Mouse (Mus musculus) heart, embryonic 16.5 days (tissue): ENCODE data around the gene Acp2. TPM values are rescaled to one million over a fixed set of nuclear protein-coding genes. Genes with fewer than 3 reads are reported as not detected.
A peak's percentile ranks its signal among the peaks of the same experiment; 100 is the strongest.

Experiments
- ATAC-seq: fragments of 200-750 bp; cut with Nextera tagmentation; replicated peaks from 2 replicates; pipeline ENCODE4 v1.8.0; 2017; ENCODE audit warnings: moderate number of reproducible peaks; ENCODE audit not compliant: insufficient read depth, low FRiP score; ENCODE audit errors: extremely low read depth
- H3K27ac ChIP-seq: fragments of 300-500 bp; sonication (generic); 2 replicates; pipeline ENCODE4 v1.5.1; 2014; ENCODE audit warnings: mild to moderate bottlenecking, low read length, control low read depth, moderate library complexity
- H3K27me3 ChIP-seq: fragments of 300-500 bp; sonication (generic); 2 replicates; pipeline ENCODE4 v1.6.1; 2014; ENCODE audit warnings: low read length, mixed read lengths; ENCODE audit not compliant: control insufficient read depth, insufficient read depth
- H3K36me3 ChIP-seq: fragments of 300-500 bp; sonication (generic); 2 replicates; pipeline ENCODE4 v1.6.1; 2014; ENCODE audit not compliant: control insufficient read depth, insufficient read depth
- H3K4me1 ChIP-seq: fragments of 300-500 bp; sonication (generic); 2 replicates; pipeline ENCODE4 v1.6.1; 2014; ENCODE audit warnings: low read length, mixed read lengths; ENCODE audit not compliant: control insufficient read depth, insufficient read depth
- H3K4me2 ChIP-seq: fragments of 300-500 bp; sonication (generic); 2 replicates; pipeline ENCODE4 v1.6.1; 2014; ENCODE audit warnings: low read depth, mild to moderate bottlenecking, control low read depth, low read length
- H3K4me3 ChIP-seq: fragments of 300-500 bp; sonication (generic); 2 replicates; pipeline ENCODE4 v1.5.1; 2014; ENCODE audit warnings: mild to moderate bottlenecking, control low read depth, low read length
- H3K9ac ChIP-seq: fragments of 300-500 bp; sonication (generic); 2 replicates; pipeline ENCODE4 v1.6.1; 2014; ENCODE audit warnings: low read length, control low read depth
- H3K9me3 ChIP-seq: fragments of 300-500 bp; sonication (generic); replicated peaks from 2 replicates; pipeline ENCODE4 v1.6.1; 2016; ENCODE audit warnings: low read length; ENCODE audit not compliant: control insufficient read depth
- WGBS: fragments of 180-500 bp; shearing (Covaris S2); extraction: QIAGEN DNeasy Blood & Tissue Kit; methylation state at CpG from one replicate; pipeline ENCODE4 v1.1.7; 2014; 5-methylcytosine and 5-hydroxymethylcytosine counted together
- polyA plus RNA-seq: library from polyadenylated mRNA; unstranded; fragments of >200 nt; fragmentation: Nextera tagmentation; extraction: Ambion mirVana; gene quantifications from 2 replicates; pipeline ENCODE4 v1.2.1, GENCODE M21; 2015

The Acp2 gene
- polyA plus RNA-seq, 1 experiment from 2014 or later = 15.0 TPM

GRCm38 (mm10) chr2:91257126-91257980 lies 54.7 kb downstream of the Acp2 start:
- ATAC-seq = peak; percentile 35

GRCm38 (mm10) chr2:91258054-91258453 lies 55.4 kb downstream of the Acp2 start:
- 80% methylated on average over 5 of the region's 5 CpGs for WGBS
- Histone ChIP-seq H3K9me3 (no peaks in the 10 kb centered on the region), H3K4me1 (peaks cover 28% of the 10 kb centered on the region), H3K4me3 (peak overlapping the region; percentile 74), H3K27me3 (peaks cover 5% of the 10 kb centered on the region; the same call in 1 of the 2 replicates), H3K4me2 (peak overlapping the region; percentile 71), H3K27ac (peak overlapping the region; percentile 84), H3K36me3 (peaks cover 6% of the 10 kb centered on the region), H3K9ac (peak overlapping the region; percentile 84)
- ATAC-seq = no peak

More at GRCm38 (mm10) chr2:91257126-91257980, 54.7 kb downstream of the Acp2 start:
- peak overlapping the region; percentile 74 for H3K4me3 ChIP-seq
- peak overlapping the region; percentile 84 for H3K27ac ChIP-seq
- no peaks in the 10 kb centered on the region for H3K9me3 ChIP-seq
- peak overlapping the region; percentile 84 for H3K9ac ChIP-seq
- H3K27me3 ChIP-seq = peaks cover 5% of the 10 kb centered on the region; the same call in 1 of the 2 replicates
- peak overlapping the region; percentile 71 for H3K4me2 ChIP-seq
- peaks cover 6% of the 10 kb centered on the region for H3K36me3 ChIP-seq
- peaks cover 28% of the 10 kb centered on the region for H3K4me1 ChIP-seq
- 4% methylated on average over 22 of the region's 22 CpGs for WGBS

- Histone ChIP-seq H3K9ac (no peak overlapping the region), H3K36me3 (peaks cover 12% of the 10 kb centered on the region), H3K4me3 (no peak overlapping the region), H3K4me2 (no peak overlapping the region), H3K27me3 (peaks cover 5% of the 10 kb centered on the region; the same call in 1 of the 2 replicates), H3K9me3 (no peaks in the 10 kb centered on the region), H3K4me1 (peaks cover 28% of the 10 kb centered on the region), H3K27ac (peak overlapping the region; percentile 21; the same call in 1 of the 2 replicates)
- ATAC-seq = no peak
- WGBS = 20% methylated on average over 1 of the region's 1 CpGs
These were observed 56.1 kb downstream of the Acp2 start for GRCm38 (mm10) chr2:91258830-91259229.

- no peak for ATAC-seq
- Histone ChIP-seq H3K9me3 (no peaks in the 10 kb centered on the region), H3K27me3 (peaks cover 5% of the 10 kb centered on the region; the same call in 1 of the 2 replicates), H3K4me3 (no peak overlapping the region), H3K36me3 (peaks cover 12% of the 10 kb centered on the region), H3K4me2 (peak overlapping the region; percentile 7; the same call in 1 of the 2 replicates), H3K9ac (no peak overlapping the region; the same call in 1 of the 2 replicates), H3K27ac (peak overlapping the region; percentile 61), H3K4me1 (peaks cover 33% of the 10 kb centered on the region)
- WGBS = 57% methylated on average over 1 of the region's 1 CpGs
These were observed 56.8 kb downstream of the Acp2 start for GRCm38 (mm10) chr2:91259493-91259892.

Other genes starting within 250 kb of the Acp2 start
- gene Rapsn, start 167.3 kb upstream of the Acp2 start, polyA plus RNA-seq = 40.9 and 43.4 TPM in 2 replicates
- gene Psmc3, start 148.9 kb upstream of the Acp2 start, polyA plus RNA-seq = 239 and 255 TPM in 2 replicates
- 56.9 and 61.3 TPM in 2 replicates for gene Slc39a13, start 132.5 kb upstream of the Acp2 start, polyA plus RNA-seq
- 3.6 and 5.2 TPM in 2 replicates for gene Spi1, start 120.5 kb upstream of the Acp2 start, polyA plus RNA-seq
- gene Mybpc3, start 84.7 kb upstream of the Acp2 start, polyA plus RNA-seq = 1,022 and 1,203 TPM in 2 replicates
- 5.8 and 6.1 TPM in 2 replicates for gene Madd, start 19.0 kb upstream of the Acp2 start, polyA plus RNA-seq
- 4.4 and 4.8 TPM in 2 replicates for gene Nr1h3, start 51 bp upstream of the Acp2 start, polyA plus RNA-seq
- gene Ddb2, start 34.1 kb downstream of the Acp2 start, polyA plus RNA-seq = 11.5 and 11.7 TPM in 2 replicates
- 60.4 and 64.0 TPM in 2 replicates for gene Pacsin3, start 53.1 kb downstream of the Acp2 start, polyA plus RNA-seq
- gene Arfgap2, start 62.1 kb downstream of the Acp2 start, polyA plus RNA-seq = 64.9 and 68.9 TPM in 2 replicates
- gene 1110051M20Rik, start 241.8 kb downstream of the Acp2 start, polyA plus RNA-seq = 42.9 and 46.0 TPM in 2 replicates